Mouse (Mus musculus) urinary bladder, adult 2 months (tissue): ENCODE measurements around the gene Rhbdf2. TPM values are rescaled to one million over a fixed set of nuclear protein-coding genes. Genes with fewer than 3 reads are reported as not detected.

Source experiments
- DNase-seq: peaks from one replicate; pipeline ENCODE4 v3.0.0; 2022; ENCODE audit warnings: low spot score
- polyA plus RNA-seq: library from polyadenylated mRNA; depleted of rRNA; stranded (reverse); fragments of >200 nt; gene quantifications from 2 replicates; pipeline ENCODE4 v1.2.3, GENCODE M21; 2012

Rhbdf2 gene
- polyA plus RNA-seq, 1 experiment = 15.4 TPM

DNA sequence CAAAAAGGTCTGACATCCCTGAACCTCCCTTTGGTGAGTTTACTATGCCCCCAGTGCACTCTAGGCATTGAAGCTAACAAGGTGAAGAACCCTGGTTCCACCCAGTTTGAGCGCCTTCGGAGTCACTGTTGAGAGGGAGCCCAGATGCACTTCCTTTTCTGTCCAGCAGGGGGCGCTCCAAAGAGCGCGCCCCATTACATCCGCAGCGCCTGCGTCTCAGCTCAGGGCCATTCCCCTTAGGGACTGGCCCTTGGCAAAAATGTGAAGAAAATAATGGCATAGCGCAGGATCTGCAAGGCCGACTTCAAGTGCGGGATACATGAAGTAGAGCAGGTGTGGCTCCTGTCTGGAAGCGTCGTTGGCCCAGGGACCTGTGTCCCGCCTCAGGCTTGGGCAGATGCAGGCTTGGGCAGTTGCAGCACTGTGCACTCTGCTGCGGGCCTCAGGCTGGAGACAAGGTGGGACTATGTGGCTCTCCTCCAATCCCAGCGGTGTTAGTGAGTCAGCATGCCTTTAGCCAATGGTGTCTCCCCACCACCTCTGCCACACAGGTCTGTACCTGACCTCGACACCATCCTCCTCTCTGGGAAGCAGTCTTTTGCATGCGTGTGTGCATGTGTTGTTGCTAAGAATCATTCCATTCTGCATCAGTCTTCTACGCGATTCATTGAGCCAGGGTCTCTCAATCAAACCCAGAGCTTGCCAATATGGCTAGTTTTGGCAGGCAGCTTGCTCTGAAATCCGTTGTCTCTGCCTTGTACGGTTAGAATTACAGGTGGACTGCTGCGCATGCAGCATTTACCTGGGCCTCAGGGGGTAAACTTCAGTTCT lies 39.8 kb downstream of the Rhbdf2 start:
- peak; percentile 71 for DNase-seq

- no peak for DNase-seq
Observed at GRCm38 (mm10) chr11:116586310-116586709, 40.5 kb downstream of the Rhbdf2 start, which contains the start of gene Aanat. Aanat (plus strand) TSS chr11:116586432.

DNA sequence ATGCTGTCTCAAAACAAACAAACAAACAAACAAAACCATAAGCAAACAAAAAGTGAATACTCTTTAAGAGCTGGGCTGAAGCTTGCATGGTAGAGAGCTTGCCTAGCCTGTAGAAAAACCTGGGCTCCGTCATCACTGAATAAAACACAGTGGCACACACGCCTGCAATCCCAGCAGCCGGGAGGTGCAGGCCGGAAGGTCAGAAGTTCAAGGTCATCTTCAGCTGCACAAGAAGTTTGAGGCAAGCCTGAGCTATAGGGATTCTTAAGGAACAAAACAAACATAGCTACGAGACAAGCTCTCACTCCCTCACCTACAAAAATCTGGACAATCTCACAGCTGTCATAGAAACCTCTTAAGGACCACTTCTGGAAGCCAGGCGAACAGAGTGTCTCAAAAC lies 41.1 kb downstream of the Rhbdf2 start:
- no peak for DNase-seq

GRCm38 (mm10) chr11:116581376-116581814 lies 45.4 kb downstream of the Rhbdf2 start, which contains the start of gene Ube2o:
Ube2o (minus strand) TSS chr11:116581447.
- DNase-seq = no peak

DNA sequence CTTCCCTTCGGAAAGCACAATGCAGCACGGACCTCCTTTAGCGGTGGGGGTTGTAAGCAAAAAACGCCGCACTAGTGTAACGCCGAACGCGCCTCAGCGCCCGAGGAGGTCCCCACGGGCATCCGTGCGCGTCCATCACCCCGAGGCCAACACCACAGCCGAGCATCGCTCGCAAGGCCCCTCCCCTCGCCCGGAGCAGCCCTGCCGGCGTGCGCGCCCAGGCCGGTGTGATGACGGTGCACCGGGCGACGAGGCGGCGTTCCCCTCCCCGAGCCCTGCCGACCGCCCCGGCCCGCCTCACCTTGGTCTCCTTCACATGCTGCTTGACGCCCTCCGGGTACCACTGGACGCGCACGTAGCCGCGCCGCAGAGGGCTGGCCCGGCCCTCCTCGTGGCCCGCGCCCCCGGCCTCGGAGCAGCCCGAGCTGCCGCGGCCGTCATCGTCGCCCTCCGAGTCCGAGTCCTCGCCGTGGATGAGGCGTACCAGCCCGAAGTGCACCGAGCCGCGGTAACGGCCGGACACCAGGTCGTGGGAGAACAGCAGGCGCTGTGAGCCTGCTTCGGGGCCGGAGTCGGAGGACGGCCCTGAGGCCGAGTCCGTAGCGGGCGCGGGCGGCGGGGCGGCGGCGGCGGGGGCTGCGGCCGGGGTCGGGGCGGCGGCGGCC lies 46.0 kb downstream of the Rhbdf2 start:
- DNase-seq = peak; percentile 69

GRCm38 (mm10) chr11:116580031-116580652 lies 46.7 kb downstream of the Rhbdf2 start:
- DNase-seq = no peak

DNA sequence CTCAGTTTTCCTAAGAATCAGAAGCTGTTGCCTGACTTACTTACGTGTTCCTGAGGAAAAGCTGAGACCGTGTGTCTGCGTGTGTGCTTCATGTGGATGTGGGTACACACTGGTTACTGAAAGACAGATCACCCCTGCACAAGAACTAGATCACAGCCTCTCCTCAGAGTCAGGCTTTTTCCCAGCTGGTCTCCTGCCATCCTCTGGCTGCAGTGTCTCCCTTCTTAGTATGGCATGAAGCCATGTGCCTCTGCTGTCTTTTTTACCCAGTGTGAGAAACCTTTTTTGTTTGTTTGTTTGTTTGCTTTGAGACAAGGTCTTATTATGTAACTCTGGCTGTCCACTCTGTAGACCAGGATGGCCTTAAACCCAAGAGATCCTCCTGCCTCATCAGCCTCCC lies 47.5 kb downstream of the Rhbdf2 start:
- DNase-seq = no peak

DNA sequence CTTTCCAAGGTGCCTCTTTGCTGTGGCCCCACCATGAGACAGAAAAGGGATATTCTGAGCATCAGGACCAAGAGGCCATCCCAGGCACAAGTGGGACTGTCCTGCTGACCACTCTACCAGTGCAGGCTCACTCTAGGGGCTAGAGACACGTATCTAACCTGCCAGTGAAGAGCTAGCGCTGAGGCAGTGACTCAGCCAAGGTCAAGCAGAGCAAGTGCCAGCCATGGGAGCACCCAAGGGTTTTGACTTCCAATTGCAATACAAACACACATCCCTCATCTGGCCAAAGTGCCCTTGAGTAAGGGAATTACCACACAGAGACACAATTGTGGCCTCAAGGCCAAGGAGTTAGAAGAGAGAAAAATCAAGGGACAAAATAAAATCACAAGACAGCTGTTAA lies 51.4 kb downstream of the Rhbdf2 start:
- DNase-seq = no peak

GRCm38 (mm10) chr11:116574982-116575381 lies 51.8 kb downstream of the Rhbdf2 start:
- DNase-seq = no peak

GRCm38 (mm10) chr11:116574486-116574885 lies 52.3 kb downstream of the Rhbdf2 start:
- DNase-seq = no peak

- DNase-seq = no peak
Observed at GRCm38 (mm10) chr11:116572756-116573543, 53.9 kb downstream of the Rhbdf2 start.

DNA sequence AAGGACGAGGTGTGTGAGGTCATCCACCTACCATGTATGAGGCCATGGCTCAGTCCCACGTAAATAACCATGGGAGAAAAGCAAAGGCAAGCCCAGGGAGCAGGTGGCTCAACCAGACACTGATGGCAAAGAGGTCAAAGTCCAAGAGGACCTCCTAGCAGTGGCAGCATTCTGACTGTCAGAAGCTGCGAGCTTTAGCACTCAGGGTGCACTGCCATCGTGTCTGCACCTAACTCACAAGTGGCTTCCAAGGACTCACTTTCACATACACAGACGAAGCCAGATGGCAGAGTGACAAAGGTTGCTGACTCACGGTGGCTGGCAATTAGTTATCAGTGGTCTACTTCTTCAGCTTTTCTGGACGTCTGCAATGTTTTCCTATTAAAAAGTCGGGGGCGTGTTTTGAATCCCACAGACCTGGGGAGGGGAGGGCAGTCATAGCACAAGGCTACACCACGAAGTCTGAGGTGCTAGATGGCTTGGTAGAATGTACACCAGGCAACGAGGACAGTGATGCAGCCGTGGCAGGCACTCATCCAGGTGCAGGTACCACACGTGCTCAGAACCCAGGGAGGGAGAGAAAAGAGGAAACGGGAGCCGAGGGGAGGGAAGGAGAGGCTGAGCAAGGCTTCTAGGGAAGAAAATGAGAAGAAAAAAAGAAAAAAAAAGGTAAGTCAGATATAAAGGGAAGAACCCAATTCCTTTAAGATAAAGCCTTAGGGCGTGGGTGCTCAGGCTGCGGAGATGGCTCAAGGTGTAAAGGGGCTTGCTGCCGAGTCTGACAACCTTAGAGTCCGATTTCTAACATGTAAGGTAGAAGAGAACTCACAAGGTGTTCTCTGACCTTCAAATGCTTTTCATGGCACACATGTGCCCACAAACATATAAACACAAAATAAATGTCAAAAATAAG lies 54.8 kb downstream of the Rhbdf2 start:
- DNase-seq = no peak

GRCm38 (mm10) chr11:116570821-116571220 lies 56.0 kb downstream of the Rhbdf2 start:
- DNase-seq = no peak

GRCm38 (mm10) chr11:116567531-116567930 lies 59.3 kb downstream of the Rhbdf2 start:
- DNase-seq = no peak

- DNase-seq = no peak
Observed at GRCm38 (mm10) chr11:116565283-116566041, 61.4 kb downstream of the Rhbdf2 start.

- DNase-seq = no peak
Observed at GRCm38 (mm10) chr11:116556308-116556707, 70.5 kb downstream of the Rhbdf2 start.

- no peak for DNase-seq
Observed at GRCm38 (mm10) chr11:116555572-116555971, 71.2 kb downstream of the Rhbdf2 start.

DNA sequence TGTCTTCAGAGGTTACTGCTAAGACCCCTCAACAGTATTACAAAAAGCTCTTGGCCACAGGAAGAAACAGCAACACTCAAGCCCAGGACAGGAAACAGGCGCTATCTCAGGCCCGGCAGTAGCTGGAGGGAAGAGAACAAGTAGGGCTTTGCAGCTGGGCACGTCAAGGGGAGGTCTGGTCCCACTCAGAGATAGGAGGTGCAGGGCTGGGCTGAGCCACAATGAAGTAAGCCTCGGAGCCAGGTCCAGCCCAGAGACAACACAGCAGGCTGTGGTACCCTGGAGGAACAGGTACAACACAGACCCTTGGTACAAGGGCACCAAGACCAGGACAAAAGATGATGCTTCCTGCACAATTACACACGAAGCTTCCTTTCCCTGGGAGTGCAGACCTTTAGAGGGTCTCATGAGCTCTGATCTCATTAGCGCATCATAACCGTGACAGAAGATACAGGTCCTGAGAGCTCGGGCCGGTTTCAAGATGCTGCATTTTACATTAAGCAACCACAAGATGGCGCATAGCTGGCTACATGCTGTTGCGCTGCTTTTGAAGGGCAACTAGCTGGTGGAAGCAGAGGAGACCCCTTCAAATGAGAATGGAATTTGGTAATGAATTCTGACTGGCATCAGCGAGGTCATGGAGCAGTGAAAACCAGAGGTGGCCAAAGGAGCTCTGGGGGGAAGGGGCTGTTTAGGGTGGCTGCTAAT lies 72.5 kb downstream of the Rhbdf2 start:
- no peak for DNase-seq

- DNase-seq = no peak
Observed at GRCm38 (mm10) chr11:116552194-116552593, 74.6 kb downstream of the Rhbdf2 start.
